Mouse (Mus musculus) brain, embryonic 14.5 days (tissue): Measurements from ENCODE around the gene Plin2. TPM values are rescaled to one million over a fixed set of nuclear protein-coding genes. Genes with fewer than 3 reads are reported as not detected.
A peak's percentile ranks its signal among the peaks of the same experiment; 100 is the strongest.

Experiments used
- DNase-seq: peaks from one replicate; pipeline ENCODE4 v3.0.0-alpha.2; 2011; ENCODE audit warnings: low read depth
- CTCF ChIP-seq: fragments of 200-500 bp; IDR thresholded peaks from 2 replicates; pipeline ENCODE4 v1.5.1; 2012; ENCODE audit warnings: inconsistent platforms, mild to moderate bottlenecking, moderate library complexity, borderline replicate concordance; ENCODE audit not compliant: insufficient read depth, insufficient read length; ENCODE audit errors: extremely low read depth
- POLR2A ChIP-seq: fragments of 200-500 bp; IDR thresholded peaks from 2 replicates; pipeline ENCODE4 v1.6.1; 2012; ENCODE audit warnings: mild to moderate bottlenecking, inconsistent platforms, borderline replicate concordance; ENCODE audit not compliant: poor library complexity, insufficient read depth, insufficient read length, severe bottlenecking; ENCODE audit errors: extremely low read depth
- polyA plus RNA-seq: library from polyadenylated mRNA; depleted of rRNA; stranded (reverse); fragments of >200 nt; gene quantifications from 2 replicates; pipeline ENCODE4 v1.2.3, GENCODE M21; 2012; rRNA removed

Gene Plin2
- polyA plus RNA-seq, 1 experiment = 43.6 TPM

GRCm38 (mm10) chr4:86611524-86612288, 58.2 kb downstream of the Plin2 start, which contains the start of gene Haus6:
Haus6 (minus strand) TSS chr4:86612055.
- DNase-seq = peak; percentile 100
- TF ChIP-seq CTCF (no peak), POLR2A (0 out of 2 replicates have a peak, but pooled peaks have one; percentile 18)

Other genes with a start within 250 kb of the Plin2 start
- not detected in 2 replicates for gene Saxo1, start 111.7 kb downstream of the Plin2 start, polyA plus RNA-seq
- 143 and 149 TPM in 2 replicates for gene Rraga, start 94.4 kb downstream of the Plin2 start, polyA plus RNA-seq
- gene Haus6, start 58.0 kb downstream of the Plin2 start, polyA plus RNA-seq = 6.4 and 6.5 TPM in 2 replicates
- 6.6 and 7.0 TPM in 2 replicates for gene Dennd4c, start 78.5 kb upstream of the Plin2 start, polyA plus RNA-seq
- 1,052 and 1,195 TPM in 2 replicates for gene Rps6, start 187.4 kb upstream of the Plin2 start, polyA plus RNA-seq
- gene Acer2, start 204.3 kb upstream of the Plin2 start, polyA plus RNA-seq = 8.9 and 12.7 TPM in 2 replicates